Mouse (Mus musculus) thymus, postnatal 0 days (tissue): ENCODE measurements around the gene Clasp2. TPM values are rescaled to one million over a fixed set of nuclear protein-coding genes. Genes with fewer than 3 reads are reported as not detected.
"Not testable (repeated sequence)": the region's sequence is repeated elsewhere in the genome, so short reads cannot be mapped to it uniquely, and the experiment has no call there.

Experiments
- DNase-seq: peaks from one replicate; pipeline ENCODE4 v3.0.0-alpha.2; 2015; ENCODE audit warnings: low spot score
- polyA plus RNA-seq: library from polyadenylated mRNA; unstranded; fragments of >200 nt; fragmentation: Nextera tagmentation; extraction: Ambion mirVana; gene quantifications from 2 replicates; pipeline ENCODE4 v1.2.1, GENCODE M21; 2015

Gene Clasp2
- polyA plus RNA-seq, 1 experiment from 2014 or later, result 21.0 TPM

DNA sequence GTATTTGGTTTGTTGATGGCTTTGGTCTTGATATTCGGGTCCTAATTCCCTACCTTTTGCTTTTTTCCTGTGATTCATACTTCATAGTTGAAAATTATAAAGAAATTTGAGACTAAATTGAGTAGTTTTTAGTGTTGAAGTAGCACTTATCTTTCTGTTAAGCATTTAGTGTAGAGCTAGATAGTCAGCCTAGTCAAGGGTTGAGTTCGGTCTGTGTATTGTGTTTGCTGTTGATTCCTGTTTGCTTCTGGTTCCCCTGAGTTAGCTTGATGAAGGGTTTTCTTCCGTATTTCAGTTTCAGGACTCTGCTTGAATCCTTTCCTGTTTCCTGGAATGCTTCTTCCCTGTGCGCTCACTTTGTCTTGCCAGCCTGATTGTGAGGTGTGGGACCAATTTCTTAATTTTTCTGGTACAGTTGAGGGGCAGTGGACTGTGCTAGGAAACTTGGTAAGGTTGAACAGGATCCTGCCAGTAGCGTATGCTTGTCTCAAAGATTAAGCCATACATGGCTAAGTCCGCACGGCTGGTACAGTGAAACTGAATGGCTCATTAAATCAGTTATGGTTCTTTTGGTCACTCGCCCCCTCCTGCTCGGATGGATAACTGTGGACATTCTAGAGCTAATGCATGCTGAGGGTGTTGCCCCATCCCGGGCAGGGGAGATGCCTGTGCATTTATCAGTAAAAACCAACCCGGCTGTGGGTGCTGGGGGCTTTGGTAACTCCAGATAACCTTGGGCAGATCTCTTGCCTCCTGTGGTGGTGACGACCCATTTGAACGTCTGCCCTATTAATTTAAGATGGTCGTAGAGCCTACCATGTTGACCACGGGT lies 14.8 kb downstream of the Clasp2 start:
- no peak for DNase-seq

- no peak for DNase-seq
These were observed 17.2 kb downstream of the Clasp2 start for GRCm38 (mm10) chr9:113758472-113758871.

GRCm38 (mm10) chr9:113759684-113760083 lies 18.4 kb downstream of the Clasp2 start:
- DNase-seq, result no peak

GRCm38 (mm10) chr9:113762389-113762788 lies 21.1 kb downstream of the Clasp2 start:
- no peak for DNase-seq

DNA sequence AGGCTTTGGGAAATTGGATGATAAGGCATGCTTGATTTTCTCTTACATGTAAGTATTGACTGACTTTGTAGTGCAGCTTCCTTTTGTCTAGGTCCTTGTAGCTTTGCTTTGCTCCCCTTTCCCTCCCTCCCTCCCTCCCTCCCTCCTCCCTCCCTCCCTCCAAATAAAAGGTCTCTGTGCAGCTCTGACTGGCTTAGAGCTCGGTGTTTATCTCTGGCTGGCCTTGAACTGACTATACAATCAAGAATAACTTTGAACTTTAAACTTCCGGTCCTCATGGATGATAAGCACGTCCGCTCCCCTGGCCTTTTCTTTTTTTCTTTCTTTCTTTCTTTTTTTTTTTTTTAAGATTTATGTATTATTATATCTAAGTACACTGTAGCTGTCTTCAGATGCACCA lies 21.9 kb downstream of the Clasp2 start:
- no peak for DNase-seq

DNA sequence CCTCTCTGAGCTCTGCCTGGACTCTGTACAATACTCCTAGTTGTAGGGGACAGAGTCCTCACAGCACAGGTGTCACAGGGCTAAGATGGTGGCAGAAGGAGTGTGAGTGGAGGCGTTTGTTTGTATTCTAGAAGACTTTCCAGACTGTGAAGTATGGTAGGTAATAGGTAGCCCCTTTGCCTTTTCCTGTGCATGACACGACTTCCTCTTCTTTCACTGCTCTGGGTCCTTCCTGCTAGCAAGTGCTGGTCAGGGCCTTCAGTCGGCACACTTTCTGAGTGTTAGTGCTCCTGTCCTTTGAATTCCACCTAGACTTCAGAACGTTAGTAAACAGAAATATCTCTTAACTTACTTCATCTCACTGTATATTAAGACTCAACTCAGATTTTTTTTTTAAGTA lies 29.4 kb downstream of the Clasp2 start:
- no peak for DNase-seq

- no peak for DNase-seq
These were observed 39.6 kb downstream of the Clasp2 start for GRCm38 (mm10) chr9:113780863-113781262.

GRCm38 (mm10) chr9:113782362-113783005 lies 41.2 kb downstream of the Clasp2 start:
- no peak for DNase-seq

DNA sequence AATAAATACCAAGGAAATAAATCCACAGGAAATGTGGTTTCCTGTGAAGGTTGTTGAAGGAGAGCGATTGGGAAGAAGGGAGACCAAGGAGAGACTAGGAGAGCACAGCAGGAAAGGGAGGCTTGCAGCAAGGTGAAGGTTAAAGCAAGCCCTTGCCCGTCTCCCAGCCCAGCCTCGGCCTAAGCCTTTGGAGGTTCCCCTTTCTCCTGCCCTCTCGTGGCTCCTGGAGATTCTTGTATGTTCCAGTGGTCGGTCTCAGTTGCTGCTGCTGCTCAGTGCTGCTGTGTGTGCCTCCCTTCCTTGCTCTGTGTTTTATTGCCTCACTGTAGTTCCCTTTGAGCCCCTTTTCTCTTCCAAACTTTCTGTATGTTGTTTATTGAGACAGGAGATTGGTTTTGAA lies 42.4 kb downstream of the Clasp2 start:
- no peak for DNase-seq

DNA sequence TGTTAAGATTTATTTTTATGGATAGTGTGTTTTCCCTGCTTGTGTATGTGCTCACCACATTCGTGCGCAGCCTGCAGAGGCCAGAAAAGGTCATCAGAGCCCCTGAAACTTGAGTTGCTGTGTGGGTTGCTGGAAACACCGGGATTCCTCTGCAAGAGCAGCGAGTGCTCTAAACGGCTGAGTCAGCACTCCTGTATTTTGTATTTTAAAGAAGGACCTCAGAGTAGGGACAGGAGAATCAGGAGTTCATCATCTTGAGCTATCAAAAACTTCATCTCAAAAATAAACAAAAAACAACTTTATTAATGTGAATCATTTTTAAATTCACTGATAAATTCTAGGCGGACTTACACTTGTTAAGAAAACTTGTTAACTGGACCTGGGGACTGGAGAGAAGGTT lies 48.0 kb downstream of the Clasp2 start:
- not testable (repeated sequence) for DNase-seq

GRCm38 (mm10) chr9:113792651-113793512 lies 51.6 kb downstream of the Clasp2 start:
- DNase-seq, result peak; percentile 79

DNA sequence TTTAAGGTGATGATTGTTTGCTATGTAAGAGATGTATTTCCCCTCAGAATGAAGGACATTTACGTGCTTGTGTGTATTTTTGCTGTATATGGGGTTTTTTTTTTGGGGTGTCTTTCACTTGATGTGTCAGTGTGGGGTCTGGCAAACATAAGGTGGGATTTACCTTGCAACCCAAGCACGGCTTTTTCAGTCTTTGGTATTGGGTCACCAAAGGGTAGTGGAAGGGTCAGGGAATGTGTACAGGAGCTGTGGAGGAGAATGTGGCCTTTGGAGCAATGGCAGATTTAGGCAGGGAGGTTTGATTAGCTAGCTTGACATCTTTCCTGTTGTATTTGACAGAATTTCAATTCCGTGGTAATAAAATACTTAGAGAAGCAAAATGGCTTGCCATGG lies 52.2 kb downstream of the Clasp2 start:
- no peak for DNase-seq

GRCm38 (mm10) chr9:113793966-113794365 lies 52.7 kb downstream of the Clasp2 start:
- no peak for DNase-seq

DNA sequence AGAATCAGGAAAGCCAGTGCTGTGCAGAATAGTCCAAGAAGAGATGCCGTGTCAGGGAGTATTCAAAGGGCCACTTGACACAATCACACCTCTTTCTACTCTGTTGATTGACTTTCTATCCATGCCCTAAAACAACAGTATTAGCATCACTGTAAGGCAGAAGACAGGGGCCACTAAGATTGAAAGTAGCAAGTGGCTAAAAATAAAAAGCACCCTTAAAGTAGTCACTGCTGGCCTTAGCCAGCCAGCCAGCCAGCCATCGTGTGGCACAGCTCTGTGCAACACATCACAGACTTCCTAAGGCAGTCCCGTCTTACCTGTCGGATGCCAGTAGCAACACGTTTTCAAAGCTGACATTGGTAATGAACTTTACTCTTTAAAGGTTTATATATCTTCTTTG lies 55.9 kb downstream of the Clasp2 start:
- no peak for DNase-seq

- no peak for DNase-seq
These were observed 59.4 kb downstream of the Clasp2 start for GRCm38 (mm10) chr9:113800671-113801070.

DNA sequence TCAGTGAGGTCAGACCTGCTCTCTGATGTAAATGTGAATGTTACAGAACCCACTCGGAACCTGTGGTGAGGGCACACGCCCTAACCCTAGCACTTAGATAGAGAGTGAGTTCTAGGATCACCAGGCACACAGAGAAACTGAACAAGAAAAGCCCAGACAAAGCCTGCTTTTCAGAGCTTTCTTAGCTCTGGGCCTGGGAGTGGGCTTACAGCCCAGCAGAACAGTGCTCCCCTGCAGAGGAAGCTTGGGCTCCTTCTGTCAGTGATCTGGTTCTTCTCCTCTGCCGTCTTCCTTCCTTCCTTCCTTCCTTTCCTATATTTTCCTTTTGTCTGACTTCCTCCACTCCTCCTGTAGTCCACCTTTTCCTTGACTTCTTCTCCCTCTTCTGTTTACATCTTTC lies 61.5 kb downstream of the Clasp2 start:
- DNase-seq, result no peak

- DNase-seq, result no peak
These were observed 62.5 kb downstream of the Clasp2 start for GRCm38 (mm10) chr9:113803751-113804150.

GRCm38 (mm10) chr9:113805359-113805758 lies 64.1 kb downstream of the Clasp2 start:
- no peak for DNase-seq

DNA sequence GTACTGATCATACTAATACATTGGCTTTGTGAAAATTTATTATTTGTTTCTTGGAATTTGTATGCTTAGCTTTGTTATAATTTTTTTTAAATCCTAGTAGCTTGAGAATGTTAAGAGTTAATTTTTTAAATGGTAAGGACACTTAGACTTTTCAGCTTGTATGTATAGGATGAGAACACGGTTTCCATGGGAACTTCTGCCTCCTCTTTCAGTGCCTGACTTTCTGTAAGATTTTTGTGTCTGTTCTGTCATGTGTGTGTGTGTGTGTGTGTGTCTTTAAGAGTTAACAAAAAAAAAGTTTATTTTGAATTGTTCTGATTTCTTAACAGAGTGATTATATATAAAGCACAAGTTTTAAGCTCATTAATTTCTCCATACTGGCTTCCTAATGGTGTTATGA lies 70.1 kb downstream of the Clasp2 start:
- no peak for DNase-seq

- DNase-seq, result peak; percentile 66
These were observed 70.8 kb downstream of the Clasp2 start for GRCm38 (mm10) chr9:113811957-113812670.

DNA sequence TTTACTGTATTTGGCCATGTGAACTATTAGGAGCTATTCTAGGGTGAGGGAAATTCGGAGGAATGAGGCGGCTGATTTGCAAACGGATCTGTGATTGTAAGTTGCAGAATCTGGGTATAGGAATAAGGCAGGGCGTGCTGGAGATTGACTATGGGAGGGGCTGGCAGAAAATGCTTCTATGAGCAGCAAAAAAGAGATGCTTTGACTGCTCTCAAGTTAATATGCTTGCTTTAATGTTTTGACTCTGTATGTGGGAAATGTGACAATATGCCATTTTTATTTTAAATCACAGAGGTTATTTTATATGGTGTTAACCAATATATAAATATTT lies 71.4 kb downstream of the Clasp2 start:
- no peak for DNase-seq
